Mouse (Mus musculus) C2C12 (cell line): Measurements from ENCODE around the gene Dusp19. TPM values are rescaled to one million over a fixed set of nuclear protein-coding genes. Genes with fewer than 3 reads are reported as not detected.

Experiments used
- H3K27me3 ChIP-seq: one replicate; pipeline ENCODE4 v1.6.1; 2011; ENCODE audit not compliant: control insufficient read depth, insufficient read depth, insufficient read length
- H3K36me3 ChIP-seq: one replicate; pipeline ENCODE4 v1.6.1; 2011; ENCODE audit not compliant: control insufficient read depth, insufficient read depth
- H3K4me3 ChIP-seq: one replicate; pipeline ENCODE4 v1.5.1; 2011; ENCODE audit warnings: mild to moderate bottlenecking, control low read depth; ENCODE audit not compliant: poor library complexity, insufficient read depth, severe bottlenecking
- H3K79me2 ChIP-seq: one replicate; pipeline ENCODE4 v1.6.1; 2011; ENCODE audit not compliant: control insufficient read depth, insufficient read depth
- H3K79me3 ChIP-seq: one replicate; pipeline ENCODE4 v1.6.1; 2011; ENCODE audit warnings: low read depth, control low read depth
- H3ac ChIP-seq: one replicate; pipeline ENCODE3; 2011; ENCODE audit warnings: low read depth; ENCODE audit not compliant: control insufficient read depth, insufficient read length
- CEBPB ChIP-seq: IDR thresholded peaks from one replicate; pipeline ENCODE4 v1.6.1; 2011; ENCODE audit warnings: low read depth, mild to moderate bottlenecking, control low read depth, moderate library complexity
- CTCF ChIP-seq: IDR thresholded peaks from one replicate; pipeline ENCODE4 v1.5.1; 2011; ENCODE audit not compliant: control insufficient read depth, insufficient read depth, insufficient read length
- FOSL1 ChIP-seq: IDR thresholded peaks from one replicate; pipeline ENCODE4 v1.8.0; 2011; ENCODE audit warnings: mild to moderate bottlenecking, low read length; ENCODE audit not compliant: poor library complexity, insufficient read depth, severe bottlenecking
- MAX ChIP-seq: IDR thresholded peaks from one replicate; pipeline ENCODE4 v1.6.1; 2011; ENCODE audit warnings: mild to moderate bottlenecking, control low read depth
- MYOD1 ChIP-seq: IDR thresholded peaks from one replicate; pipeline ENCODE4 v1.6.1; 2011; ENCODE audit warnings: low read depth; ENCODE audit not compliant: control insufficient read depth, insufficient read length
- MYOG ChIP-seq: IDR thresholded peaks from one replicate; pipeline ENCODE4 v1.6.1; 2011; ENCODE audit not compliant: control insufficient read depth, insufficient read length; ENCODE audit errors: extremely low read depth
- USF1 ChIP-seq: IDR thresholded peaks from one replicate; pipeline ENCODE4 v1.6.1; 2011; ENCODE audit warnings: low read depth, mild to moderate bottlenecking, control low read depth, moderate library complexity
- polyA plus RNA-seq: library from polyadenylated mRNA; unstranded; fragments of >200 nt; fragmentation: generic; extraction: Trizol; gene quantifications from one replicate; pipeline ENCODE4 v1.2.1, GENCODE M21; 2012; ENCODE audit warnings: missing spikeins

Dusp19 gene
- polyA plus RNA-seq, 1 experiment: 4.8 TPM

DNA sequence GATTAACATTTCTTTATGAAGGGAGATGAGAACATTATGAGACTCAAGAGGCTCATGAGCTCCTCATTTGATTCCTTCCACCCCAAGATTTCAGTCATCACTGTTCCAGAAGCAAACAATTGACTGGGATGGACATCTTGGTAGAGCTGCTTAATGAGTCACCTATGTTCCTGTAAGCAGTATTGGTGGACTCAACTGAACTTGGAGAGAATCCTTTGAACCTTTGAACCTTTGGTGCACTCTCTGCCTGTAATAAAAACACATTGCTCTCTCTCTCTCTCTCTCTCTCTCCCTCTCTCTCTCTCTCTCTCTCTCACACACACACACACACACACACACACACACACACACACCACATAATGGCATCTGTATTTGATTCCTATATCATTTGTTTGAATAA, 16.2 kb upstream of the Dusp19 start:
- H3ac ChIP-seq: no peak overlapping the region
- no peaks in the 10 kb centered on the region for H3K79me2 ChIP-seq
- no peak overlapping the region for H3K4me3 ChIP-seq
- no peaks in the 10 kb centered on the region for H3K36me3 ChIP-seq
- no peaks in the 10 kb centered on the region for H3K79me3 ChIP-seq
- TF ChIP-seq FOSL1 (no peak), MYOD1 (no peak)
- H3K27me3 ChIP-seq: no peaks in the 10 kb centered on the region

DNA sequence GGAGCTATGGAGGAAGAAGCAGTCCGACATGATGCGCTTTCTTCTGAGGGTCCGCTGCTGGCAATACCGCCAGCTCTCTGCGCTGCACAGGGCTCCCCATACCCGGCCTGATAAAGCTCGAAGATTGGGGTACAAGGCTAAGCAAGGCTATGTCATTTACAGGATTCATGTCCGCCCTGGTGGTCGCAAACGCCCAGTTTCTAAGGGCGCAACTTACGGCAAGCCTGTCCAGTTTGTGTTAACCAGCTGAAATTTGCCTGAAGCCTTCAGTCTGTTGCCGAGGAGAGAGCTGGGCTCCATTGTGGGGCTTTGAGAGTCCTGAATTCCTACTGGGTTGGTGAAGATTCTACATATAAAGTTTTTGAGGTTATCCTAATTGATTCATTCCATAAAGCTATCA, 14.1 kb upstream of the Dusp19 start:
- TF ChIP-seq FOSL1: no peak
- TF ChIP-seq MAX: no peak
- TF ChIP-seq MYOG: no peak
- no peak overlapping the region for H3ac ChIP-seq
- H3K36me3 ChIP-seq: no peaks in the 10 kb centered on the region
- no peaks in the 10 kb centered on the region for H3K27me3 ChIP-seq
- H3K79me2 ChIP-seq: no peaks in the 10 kb centered on the region
- H3K79me3 ChIP-seq: no peaks in the 10 kb centered on the region
- no peak overlapping the region for H3K4me3 ChIP-seq

DNA sequence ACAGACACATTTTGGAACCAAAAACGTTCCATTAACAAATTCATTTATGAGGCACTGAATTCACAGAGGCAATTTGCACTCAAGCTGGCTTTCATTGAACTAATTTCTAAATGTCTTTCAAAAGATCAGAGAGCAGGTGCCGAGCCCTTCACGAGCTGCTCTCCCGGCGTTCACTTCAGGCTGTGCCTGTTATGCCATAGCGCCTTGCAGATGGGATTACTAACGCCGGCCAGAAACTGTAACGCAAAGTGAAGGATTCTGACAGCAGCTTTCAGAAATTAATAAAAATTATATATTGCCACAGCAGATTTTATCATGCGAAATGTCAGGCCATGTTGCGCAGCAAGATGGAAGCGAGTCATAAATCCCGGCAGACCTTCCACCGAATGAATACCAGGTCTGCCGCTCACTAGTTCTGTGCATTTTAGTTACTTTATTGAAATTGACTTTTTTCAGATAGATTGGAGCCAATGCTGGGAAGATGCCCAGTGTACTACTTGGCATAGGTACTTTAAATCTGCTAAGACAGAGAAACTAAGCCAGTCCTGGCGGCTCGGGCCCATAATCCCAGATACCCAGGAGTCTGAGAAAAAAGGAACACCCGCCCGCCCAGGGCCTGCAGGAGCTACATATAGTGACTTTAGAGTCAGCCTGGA, 12.9 kb upstream of the Dusp19 start:
- no peaks in the 10 kb centered on the region for H3K27me3 ChIP-seq
- no peak for TF ChIP-seq MYOG
- TF ChIP-seq FOSL1: no peak
- TF ChIP-seq MYOD1: no peak
- TF ChIP-seq MAX: no peak
- TF ChIP-seq CEBPB: no peak
- no peak for TF ChIP-seq CTCF
- TF ChIP-seq USF1: no peak
- H3K79me2 ChIP-seq: no peaks in the 10 kb centered on the region
- no peak overlapping the region for H3K4me3 ChIP-seq
- no peak overlapping the region for H3ac ChIP-seq
- no peaks in the 10 kb centered on the region for H3K36me3 ChIP-seq
- H3K79me3 ChIP-seq: no peaks in the 10 kb centered on the region

DNA sequence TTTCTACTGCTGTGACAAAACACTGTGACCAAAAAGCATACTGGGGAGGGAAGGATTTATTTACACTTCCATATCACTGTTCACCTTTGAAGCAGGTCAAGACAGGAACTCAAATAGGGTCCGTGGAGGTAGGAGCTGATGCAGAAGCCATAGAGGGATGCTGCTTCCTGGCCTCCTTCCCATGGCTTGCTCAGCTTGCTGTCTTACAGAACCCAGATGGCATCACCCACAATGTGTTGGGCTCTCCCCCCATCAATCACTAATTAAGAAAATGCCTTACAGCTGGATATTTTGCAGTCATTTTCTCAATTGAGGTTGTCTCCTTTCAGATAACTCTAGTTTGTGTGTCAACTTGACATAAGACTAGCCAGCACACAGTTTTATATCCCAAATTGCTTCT, 4.6 kb upstream of the Dusp19 start:
- Histone ChIP-seq H3K79me2 (no peaks in the 10 kb centered on the region), H3K36me3 (no peaks in the 10 kb centered on the region), H3K79me3 (no peaks in the 10 kb centered on the region), H3K4me3 (no peak overlapping the region), H3ac (no peak overlapping the region), H3K27me3 (no peaks in the 10 kb centered on the region)
- TF ChIP-seq MYOG: no peak
- TF ChIP-seq FOSL1: no peak
- no peak for TF ChIP-seq CEBPB
- TF ChIP-seq USF1: no peak
- no peak for TF ChIP-seq MYOD1
- TF ChIP-seq MAX: no peak
- TF ChIP-seq CTCF: no peak

DNA sequence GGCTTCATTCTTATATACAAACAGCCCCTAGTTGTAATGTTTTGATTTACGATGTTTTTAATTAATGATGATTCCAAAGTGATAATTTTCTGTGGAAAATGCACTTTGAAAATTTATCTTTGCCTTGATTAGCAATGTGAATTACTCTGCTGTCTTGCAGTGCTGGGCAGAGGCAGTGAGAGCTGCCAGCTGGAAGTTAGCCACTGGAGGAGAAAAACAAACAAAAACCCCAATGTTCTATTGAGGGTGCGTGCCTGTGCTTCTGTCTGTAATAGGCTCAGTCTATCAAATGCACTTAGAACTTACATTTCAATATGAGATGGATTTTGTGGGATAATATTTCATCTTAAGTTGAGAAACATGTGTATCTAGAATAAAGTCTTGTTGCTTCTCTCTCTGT, 4.0 kb upstream of the Dusp19 start:
- H3K4me3 ChIP-seq: no peak overlapping the region
- no peak overlapping the region for H3ac ChIP-seq
- no peaks in the 10 kb centered on the region for H3K36me3 ChIP-seq

DNA sequence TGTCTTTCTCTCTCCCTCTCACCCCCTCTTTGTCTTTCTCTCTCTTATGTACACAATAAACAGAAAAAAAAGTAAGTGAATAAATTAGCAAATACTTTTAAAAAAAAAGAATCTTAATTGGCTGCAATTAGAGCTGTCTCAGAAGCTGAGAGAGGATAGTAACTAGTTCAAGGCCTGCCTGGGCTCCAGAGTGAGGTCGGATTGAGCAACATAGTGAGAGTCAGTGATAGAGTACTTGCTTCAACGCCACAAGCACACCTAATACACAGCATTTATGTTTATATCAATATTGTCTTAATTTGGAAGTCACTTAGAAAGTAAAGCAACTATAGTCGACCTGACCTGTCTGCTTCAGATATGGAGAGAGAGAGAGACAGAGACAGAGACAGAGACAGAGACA, 2.1 kb downstream of the Dusp19 start:
- Histone ChIP-seq H3K79me2 (no peaks in the 10 kb centered on the region), H3K36me3 (no peaks in the 10 kb centered on the region), H3ac (no peak overlapping the region), H3K4me3 (no peak overlapping the region), H3K79me3 (no peaks in the 10 kb centered on the region), H3K27me3 (no peaks in the 10 kb centered on the region)
- no peak for TF ChIP-seq FOSL1
- no peak for TF ChIP-seq MYOG
- no peak for TF ChIP-seq USF1
- TF ChIP-seq CTCF: no peak
- TF ChIP-seq MAX: no peak
- TF ChIP-seq CEBPB: no peak
- TF ChIP-seq MYOD1: no peak

More for the DNA sequence above, 4.0 kb upstream of the Dusp19 start:
- Histone ChIP-seq H3K27me3 (no peaks in the 10 kb centered on the region), H3K79me3 (no peaks in the 10 kb centered on the region), H3K79me2 (no peaks in the 10 kb centered on the region)
- no peak for TF ChIP-seq FOSL1
- no peak for TF ChIP-seq USF1
- TF ChIP-seq MYOG: no peak
- no peak for TF ChIP-seq CEBPB

DNA sequence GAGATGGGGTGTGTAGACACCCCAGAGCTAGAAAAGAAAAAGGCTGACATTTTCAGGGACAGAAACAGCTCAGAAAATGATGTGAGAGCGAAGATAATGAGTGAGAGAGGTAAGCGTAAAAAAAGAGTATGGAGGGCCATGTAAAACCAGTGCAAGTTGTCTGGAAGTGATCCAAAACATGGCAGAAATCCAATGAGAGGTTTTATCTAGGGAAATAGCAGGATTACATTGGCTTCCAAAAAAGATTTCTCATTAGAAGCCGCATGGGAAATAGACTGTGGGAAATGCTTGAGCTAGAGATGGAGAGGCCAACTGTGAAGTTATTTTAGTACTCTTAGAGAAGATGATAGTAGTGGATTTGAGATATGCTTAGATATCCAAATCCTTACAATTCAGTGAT, 5.1 kb downstream of the Dusp19 start:
- H3K79me3 ChIP-seq: no peaks in the 10 kb centered on the region
- no peak overlapping the region for H3ac ChIP-seq
- TF ChIP-seq USF1 (no peak), MYOD1 (no peak)
- H3K27me3 ChIP-seq: no peaks in the 10 kb centered on the region
- H3K36me3 ChIP-seq: no peaks in the 10 kb centered on the region
- no peak overlapping the region for H3K4me3 ChIP-seq
- H3K79me2 ChIP-seq: no peaks in the 10 kb centered on the region
